Mouse (Mus musculus) left cerebral cortex, postnatal 14 days (tissue): ENCODE results near the gene Psmd2. TPM values are rescaled to one million over a fixed set of nuclear protein-coding genes. Genes with fewer than 3 reads are reported as not detected.

Source experiments
- microRNA-seq, 2 experiments: library from miRNA; unstranded; fragments of <30 nt; microRNA quantifications; one replicate each; pipeline ENCODE4 v1.2.0; 2022
- total RNA-seq, 2 experiments: library from RNA; stranded (reverse); gene quantifications; 2 replicates each; pipeline ENCODE4 v1.2.3; 2021

Gene Psmd2
- total RNA-seq, 2 experiments from 2014 or later, result 238 to 253 TPM

Small RNAs within 50 kb of the gene (microRNA-seq; reads per million reads assigned to microRNA genes)
- gene Mir1224, result 631 to 656 reads per million in 2 experiments

Other genes with a start within 250 kb of the Psmd2 start
- 100 to 1,000 TPM; 188 to 198 TPM for gene Abcc5, start 225.3 kb upstream of the Psmd2 start, total RNA-seq
- 10 to 100 TPM; 55.0 to 57.6 TPM for gene Eif2b5, start 152.8 kb upstream of the Psmd2 start, total RNA-seq
- gene Dvl3, start 134.7 kb upstream of the Psmd2 start, total RNA-seq, result 10 to 100 TPM; 82.2 to 86.1 TPM
- 100 to 1,000 TPM; 917 to 964 TPM for gene Ap2m1, start 116.2 kb upstream of the Psmd2 start, total RNA-seq
- 10 to 100 TPM; 82.9 to 86.5 TPM for gene Abcf3, start 103.1 kb upstream of the Psmd2 start, total RNA-seq
- gene Vwa5b2, start 62.2 kb upstream of the Psmd2 start, total RNA-seq, result 10 to 100 TPM; 58.6 to 63.8 TPM
- 1 to 10 TPM; 1.6 to 2.6 TPM for gene Eef1akmt4, start 40.1 kb upstream of the Psmd2 start, total RNA-seq
- gene Gm49333, start 40.0 kb upstream of the Psmd2 start, total RNA-seq, result under 1 TPM in 1 of 2 experiments, not detected in 1; 0.34 TPM
- gene Alg3, start 39.9 kb upstream of the Psmd2 start, total RNA-seq, result 10 to 100 TPM; 13.0 to 14.3 TPM
- 100 to 1,000 TPM; 176 to 177 TPM for gene Camk2n2, start 30.4 kb upstream of the Psmd2 start, total RNA-seq
- gene Ece2, start 21.8 kb upstream of the Psmd2 start, total RNA-seq, result 10 to 100 TPM; 22.3 to 26.2 TPM
- gene Eif4g1, start 16.7 kb downstream of the Psmd2 start, total RNA-seq, result 100 to 1,000 TPM; 330 to 342 TPM
- gene Fam131a, start 41.6 kb downstream of the Psmd2 start, total RNA-seq, result 100 to 1,000 TPM; 381 to 399 TPM
- gene Polr2h, start 66.0 kb downstream of the Psmd2 start, total RNA-seq, result 10 to 100 TPM; 21.4 to 29.5 TPM
- 10 to 100 TPM; 56.5 to 58.7 TPM for gene Clcn2, start 66.1 kb downstream of the Psmd2 start, total RNA-seq
- 10 to 100 TPM; 26.9 to 36.6 TPM for gene Chrd, start 81.5 kb downstream of the Psmd2 start, total RNA-seq
- gene Thpo, start 82.9 kb downstream of the Psmd2 start, total RNA-seq, result 1 to 10 TPM; 3.8 to 4.5 TPM